Mouse (Mus musculus) lung, postnatal 0 days (tissue): Measurements from ENCODE around the gene Baiap2. TPM values are rescaled to one million over a fixed set of nuclear protein-coding genes. Genes with fewer than 3 reads are reported as not detected.

ENCODE experiments used
- ATAC-seq: fragments of 200-750 bp; cut with Nextera tagmentation; 2 replicates; pipeline ENCODE4 v1.8.0; 2017; ENCODE audit warnings: moderate library complexity
- DNase-seq: peaks from one replicate; pipeline ENCODE4 v3.0.0-alpha.2; 2016; ENCODE audit warnings: low spot score
- H3K27ac ChIP-seq: fragments of 300-500 bp; sonication (generic); 2 replicates; pipeline ENCODE4 v1.5.1; 2014; ENCODE audit warnings: antibody characterized with exemption, mild to moderate bottlenecking, low read length, mixed read lengths
- H3K27me3 ChIP-seq: fragments of 300-500 bp; sonication (generic); replicated peaks from 2 replicates; pipeline ENCODE4 v1.6.1; 2014; ENCODE audit warnings: low read length, mixed read lengths; ENCODE audit not compliant: insufficient read depth
- H3K36me3 ChIP-seq: fragments of 300-500 bp; sonication (generic); 2 replicates; pipeline ENCODE4 v1.6.1; 2014; ENCODE audit warnings: low read length, mixed read lengths; ENCODE audit not compliant: insufficient read depth
- H3K4me1 ChIP-seq: fragments of 300-500 bp; sonication (generic); 2 replicates; pipeline ENCODE4 v1.6.1; 2014; ENCODE audit warnings: antibody characterized with exemption, low read depth, low read length, mixed read lengths; ENCODE audit not compliant: insufficient read depth
- H3K4me2 ChIP-seq: fragments of 300-500 bp; sonication (generic); replicated peaks from 2 replicates; pipeline ENCODE4 v1.6.1; 2014; ENCODE audit warnings: low read depth, mild to moderate bottlenecking, low read length, moderate library complexity, mixed read lengths
- H3K4me3 ChIP-seq: fragments of 300-500 bp; sonication (generic); 2 replicates; pipeline ENCODE4 v1.5.1; 2014; ENCODE audit warnings: low read depth, low read length
- H3K9ac ChIP-seq: fragments of 300-500 bp; sonication (generic); replicated peaks from 2 replicates; pipeline ENCODE4 v1.6.1; 2014; ENCODE audit warnings: low read depth, mild to moderate bottlenecking
- H3K9me3 ChIP-seq: fragments of 300-500 bp; sonication (generic); 2 replicates; pipeline ENCODE4 v1.6.1; 2016; ENCODE audit warnings: low read length, mixed read lengths
- CTCF ChIP-seq: IDR thresholded peaks from 2 replicates; pipeline ENCODE4 v1.5.1; 2016; ENCODE audit warnings: antibody characterized with exemption, mild to moderate bottlenecking
- EP300 ChIP-seq: IDR thresholded peaks from 2 replicates; pipeline ENCODE4 v1.6.1; 2016; ENCODE audit warnings: antibody characterized with exemption, mild to moderate bottlenecking, control low read depth
- WGBS: fragments of 180-500 bp; shearing (Covaris S2); extraction: QIAGEN DNeasy Blood & Tissue Kit; methylation state at CpG from one replicate; pipeline ENCODE4 v1.1.7; 2014; 5-methylcytosine and 5-hydroxymethylcytosine counted together
- polyA plus RNA-seq: library from polyadenylated mRNA; unstranded; fragments of >200 nt; fragmentation: Nextera tagmentation; extraction: Ambion mirVana; gene quantifications from 2 replicates; pipeline ENCODE4 v1.2.1, GENCODE M21; 2015

The Baiap2 gene
- polyA plus RNA-seq, 1 experiment from 2014 or later: 52.6 TPM

DNA sequence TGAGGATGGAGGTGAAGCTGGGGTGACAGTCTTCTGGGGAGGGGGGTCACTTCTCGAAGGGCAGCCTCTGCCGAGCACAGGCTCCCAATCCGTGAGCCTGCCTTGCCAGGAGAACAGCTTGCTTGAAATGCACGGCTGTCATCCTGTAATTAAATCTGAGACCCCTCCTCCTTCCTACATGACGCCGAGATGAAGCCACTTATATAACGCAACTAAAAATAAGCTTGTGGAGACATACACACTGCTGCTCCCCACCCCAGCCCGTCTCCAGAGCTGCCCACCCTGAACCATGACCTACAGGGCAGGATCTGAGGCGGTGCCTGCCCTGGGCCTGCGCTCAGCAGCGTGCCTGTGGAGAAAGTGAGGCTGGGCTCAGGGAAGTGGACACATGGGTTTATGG is 2.4 kb upstream of the Baiap2 start:
- H3K4me1 ChIP-seq: peaks cover 44% of the 10 kb centered on the region
- TF ChIP-seq CTCF (no peak), EP300 (no peak)
- 60% methylated on average over 11 of the region's 11 CpGs for WGBS
- DNase-seq: no peak
- H3K9ac ChIP-seq: no peak overlapping the region
- no peak overlapping the region for H3K27ac ChIP-seq
- H3K36me3 ChIP-seq: no peaks in the 10 kb centered on the region
- no peak overlapping the region for H3K4me3 ChIP-seq
- no peaks in the 10 kb centered on the region for H3K27me3 ChIP-seq
- no peak overlapping the region for H3K4me2 ChIP-seq
- ATAC-seq: no peak
- H3K9me3 ChIP-seq: no peaks in the 10 kb centered on the region

DNA sequence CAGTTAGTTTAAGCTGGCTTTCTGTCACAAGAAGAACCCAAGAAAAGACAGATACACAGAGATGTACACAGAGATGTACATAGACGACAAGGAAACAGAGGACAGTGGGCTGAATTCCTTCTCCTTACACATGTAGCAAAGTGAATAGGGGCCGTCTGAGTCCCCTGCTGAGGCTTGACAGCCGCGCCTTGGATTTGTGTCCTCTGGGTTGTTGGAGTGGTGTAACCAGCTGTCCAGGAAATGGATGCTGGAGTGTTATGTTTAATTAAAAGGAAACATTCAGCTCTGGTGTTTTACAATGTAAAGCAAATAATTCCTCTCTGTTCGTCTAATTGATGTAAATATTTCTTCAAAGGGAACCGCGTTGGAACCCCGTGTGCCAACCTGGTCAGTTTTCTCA is 769 bp upstream of the Baiap2 start:
- Histone ChIP-seq H3K4me1 (peaks cover 40% of the 10 kb centered on the region), H3K4me2 (peak overlapping the region; percentile 83), H3K9ac (peak overlapping the region; percentile 48; the same call in 1 of the 2 replicates), H3K4me3 (peak overlapping the region; percentile 93), H3K27me3 (no peaks in the 10 kb centered on the region), H3K9me3 (no peaks in the 10 kb centered on the region), H3K27ac (peak overlapping the region; percentile 90), H3K36me3 (no peaks in the 10 kb centered on the region)
- TF ChIP-seq CTCF: no peak
- TF ChIP-seq EP300: peak; percentile 39; the same call in 1 of the 2 replicates
- peak; percentile 63 for DNase-seq
- no peak for ATAC-seq
- 3% methylated on average over 8 of the region's 8 CpGs for WGBS

- TF ChIP-seq EP300 (no peak), CTCF (no peak)
- peak; percentile 88 for DNase-seq
- H3K4me1 ChIP-seq: peaks cover 36% of the 10 kb centered on the region
- 3% methylated on average over 31 of the region's 43 CpGs for WGBS
- H3K4me3 ChIP-seq: peak overlapping the region; percentile 93
- H3K9me3 ChIP-seq: no peaks in the 10 kb centered on the region
- H3K4me2 ChIP-seq: peak overlapping the region; percentile 83
- H3K9ac ChIP-seq: peak overlapping the region; percentile 48
- peak overlapping the region; percentile 90 for H3K27ac ChIP-seq
- H3K27me3 ChIP-seq: no peaks in the 10 kb centered on the region
- H3K36me3 ChIP-seq: no peaks in the 10 kb centered on the region
- ATAC-seq: peak; percentile 55
Measured at GRCm38 (mm10) chr11:119942201-119942726, 299 bp upstream of the Baiap2 start.

GRCm38 (mm10) chr11:119943428-119943988 is 945 bp downstream of the Baiap2 start:
- DNase-seq (peak; percentile 66), ATAC-seq (peak; percentile 4)
- Histone ChIP-seq H3K4me3 (peak overlapping the region; percentile 93), H3K27ac (peak overlapping the region; percentile 89), H3K36me3 (no peaks in the 10 kb centered on the region), H3K9me3 (no peaks in the 10 kb centered on the region), H3K9ac (peak overlapping the region; percentile 89), H3K4me2 (peak overlapping the region; percentile 95), H3K4me1 (peaks cover 27% of the 10 kb centered on the region; the same call in 1 of the 2 replicates), H3K27me3 (no peaks in the 10 kb centered on the region)
- under 1% methylated on average over 32 of the region's 32 CpGs for WGBS
- TF ChIP-seq EP300 (no peak), CTCF (peak; percentile 47)

- Histone ChIP-seq H3K4me2 (peak overlapping the region; percentile 95), H3K9me3 (no peaks in the 10 kb centered on the region), H3K4me3 (peak overlapping the region; percentile 93), H3K4me1 (peaks cover 21% of the 10 kb centered on the region; the same call in 1 of the 2 replicates), H3K27ac (peak overlapping the region; percentile 84), H3K36me3 (no peaks in the 10 kb centered on the region), H3K9ac (no peak overlapping the region), H3K27me3 (no peaks in the 10 kb centered on the region)
- WGBS: 54% methylated on average over 7 of the region's 7 CpGs
- peak; percentile 92 for DNase-seq
- ATAC-seq: peak; percentile 50
- TF ChIP-seq EP300: peak; percentile 70
- TF ChIP-seq CTCF: no peak
Measured at GRCm38 (mm10) chr11:119945343-119945742, 2.8 kb downstream of the Baiap2 start.

- DNase-seq (no peak), ATAC-seq (no peak)
- no peaks in the 10 kb centered on the region for H3K9me3 ChIP-seq
- H3K4me2 ChIP-seq: no peak overlapping the region
- peaks cover 17% of the 10 kb centered on the region for H3K4me1 ChIP-seq
- WGBS: 95% methylated on average over 1 of the region's 1 CpGs
- no peak overlapping the region for H3K27ac ChIP-seq
- no peaks in the 10 kb centered on the region for H3K27me3 ChIP-seq
- H3K4me3 ChIP-seq: no peak overlapping the region
- TF ChIP-seq CTCF: no peak
- H3K36me3 ChIP-seq: no peaks in the 10 kb centered on the region
- H3K9ac ChIP-seq: no peak overlapping the region
Measured at GRCm38 (mm10) chr11:119947426-119947825, 4.9 kb downstream of the Baiap2 start.
